Mouse (Mus musculus) lung, embryonic 14.5 days (tissue): ENCODE measurements around the gene Mfrp. TPM values are rescaled to one million over a fixed set of nuclear protein-coding genes. Genes with fewer than 3 reads are reported as not detected.

ENCODE experiments used
- ATAC-seq: fragments of 200-750 bp; cut with Nextera tagmentation; 2 replicates; pipeline ENCODE4 v1.8.0; 2017; ENCODE audit warnings: mild to moderate bottlenecking, moderate TSS enrichment, moderate library complexity; ENCODE audit not compliant: insufficient read depth
- DNase-seq: peaks from one replicate; pipeline ENCODE4 v3.0.0-alpha.2; 2015
- H3K27ac ChIP-seq: fragments of 300-500 bp; sonication (generic); 2 replicates; pipeline ENCODE4 v1.5.1; 2014; ENCODE audit warnings: low read depth, mild to moderate bottlenecking, moderate library complexity
- H3K27me3 ChIP-seq: fragments of 300-500 bp; sonication (generic); 2 replicates; pipeline ENCODE4 v1.6.1; 2014; ENCODE audit warnings: low read length, control low read depth; ENCODE audit not compliant: insufficient read depth
- H3K36me3 ChIP-seq: fragments of 300-500 bp; sonication (generic); 2 replicates; pipeline ENCODE4 v1.6.1; 2014; ENCODE audit warnings: control low read depth; ENCODE audit not compliant: insufficient read depth
- H3K4me1 ChIP-seq: fragments of 300-500 bp; sonication (generic); 2 replicates; pipeline ENCODE4 v1.6.1; 2014; ENCODE audit warnings: antibody characterized with exemption, control low read depth; ENCODE audit not compliant: insufficient read depth
- H3K4me2 ChIP-seq: fragments of 300-500 bp; sonication (generic); 2 replicates; pipeline ENCODE4 v1.6.1; 2014; ENCODE audit warnings: mild to moderate bottlenecking
- H3K4me3 ChIP-seq: fragments of 300-500 bp; sonication (generic); 2 replicates; pipeline ENCODE4 v1.5.1; 2014; ENCODE audit warnings: low read depth, low read length
- H3K9ac ChIP-seq: fragments of 300-500 bp; sonication (generic); 2 replicates; pipeline ENCODE4 v1.6.1; 2014
- H3K9me3 ChIP-seq: fragments of 300-500 bp; sonication (generic); 2 replicates; pipeline ENCODE4 v1.6.1; 2016; ENCODE audit warnings: low read depth, low read length, control low read depth
- CTCF ChIP-seq: IDR thresholded peaks from 2 replicates; pipeline ENCODE4 v1.5.1; 2016; ENCODE audit warnings: antibody characterized with exemption, low read depth
- WGBS: fragments of 180-500 bp; shearing (Covaris S2); extraction: QIAGEN DNeasy Blood & Tissue Kit; methylation state at CpG from one replicate; pipeline ENCODE4 v1.1.7; 2014; 5-methylcytosine and 5-hydroxymethylcytosine counted together
- polyA plus RNA-seq: library from polyadenylated mRNA; unstranded; fragments of >200 nt; fragmentation: Nextera tagmentation; extraction: Ambion mirVana; gene quantifications from 2 replicates; pipeline ENCODE4 v1.2.1, GENCODE M21; 2014

Gene Mfrp
- polyA plus RNA-seq, 1 experiment from 2014 or later, result 0.07 TPM

- DNase-seq (peak; percentile 56), ATAC-seq (peak; percentile 22; the same call in 1 of the 2 replicates)
- TF ChIP-seq CTCF, result no peak
- Histone ChIP-seq H3K4me1 (peaks cover 13% of the 10 kb centered on the region), H3K36me3 (peaks cover 37% of the 10 kb centered on the region), H3K27me3 (peaks cover 8% of the 10 kb centered on the region), H3K9me3 (no peaks in the 10 kb centered on the region), H3K9ac (peak overlapping the region; percentile 68), H3K4me3 (peak overlapping the region; percentile 61), H3K4me2 (peak overlapping the region; percentile 89), H3K27ac (peak overlapping the region; percentile 81)
- WGBS, result 31% methylated on average over 7 of the region's 7 CpGs
These were observed 34.3 kb downstream of the Mfrp start for GRCm38 (mm10) chr9:44135731-44136411.

GRCm38 (mm10) chr9:44137846-44138245, 36.3 kb downstream of the Mfrp start:
- peaks cover 55% of the 10 kb centered on the region for H3K36me3 ChIP-seq
- no peak overlapping the region for H3K4me3 ChIP-seq
- no peak overlapping the region for H3K4me2 ChIP-seq
- DNase-seq, result no peak
- H3K27ac ChIP-seq, result no peak overlapping the region
- H3K4me1 ChIP-seq, result peaks cover 13% of the 10 kb centered on the region
- 22% methylated on average over 4 of the region's 4 CpGs for WGBS
- TF ChIP-seq CTCF, result no peak
- no peaks in the 10 kb centered on the region for H3K9me3 ChIP-seq
- no peak overlapping the region for H3K9ac ChIP-seq
- no peak for ATAC-seq
- H3K27me3 ChIP-seq, result peaks cover 8% of the 10 kb centered on the region

- no peak for ATAC-seq
- TF ChIP-seq CTCF, result no peak
- Histone ChIP-seq H3K27ac (no peak overlapping the region), H3K36me3 (peaks cover 80% of the 10 kb centered on the region), H3K27me3 (no peaks in the 10 kb centered on the region), H3K9ac (no peak overlapping the region; the same call in 1 of the 2 replicates), H3K4me1 (no peaks in the 10 kb centered on the region), H3K9me3 (no peaks in the 10 kb centered on the region), H3K4me2 (no peak overlapping the region), H3K4me3 (no peak overlapping the region)
- DNase-seq, result no peak
- 65% methylated on average over 5 of the region's 5 CpGs for WGBS
These were observed 40.4 kb downstream of the Mfrp start for GRCm38 (mm10) chr9:44141951-44142350.

GRCm38 (mm10) chr9:44143421-44143820, 41.9 kb downstream of the Mfrp start:
- Histone ChIP-seq H3K9ac (no peak overlapping the region), H3K9me3 (no peaks in the 10 kb centered on the region), H3K27ac (no peak overlapping the region), H3K27me3 (no peaks in the 10 kb centered on the region), H3K4me1 (no peaks in the 10 kb centered on the region), H3K4me2 (no peak overlapping the region), H3K36me3 (peaks cover 82% of the 10 kb centered on the region), H3K4me3 (no peak overlapping the region)
- WGBS, result 83% methylated on average over 5 of the region's 5 CpGs
- ATAC-seq (no peak), DNase-seq (no peak)
- no peak for TF ChIP-seq CTCF

- H3K27ac ChIP-seq, result no peak overlapping the region
- H3K4me2 ChIP-seq, result no peak overlapping the region
- no peaks in the 10 kb centered on the region for H3K4me1 ChIP-seq
- DNase-seq (peak; percentile 50), ATAC-seq (peak; percentile 52; the same call in 1 of the 2 replicates)
- H3K9me3 ChIP-seq, result no peaks in the 10 kb centered on the region
- no peak overlapping the region for H3K9ac ChIP-seq
- 38% methylated on average over 7 of the region's 8 CpGs for WGBS
- no peak overlapping the region for H3K4me3 ChIP-seq
- peaks cover 82% of the 10 kb centered on the region for H3K36me3 ChIP-seq
- TF ChIP-seq CTCF, result peak; percentile 15
- H3K27me3 ChIP-seq, result no peaks in the 10 kb centered on the region
These were observed 42.6 kb downstream of the Mfrp start for GRCm38 (mm10) chr9:44144023-44144717.

GRCm38 (mm10) chr9:44144718-44145060, 43.2 kb downstream of the Mfrp start:
- peaks cover 82% of the 10 kb centered on the region for H3K36me3 ChIP-seq
- H3K4me2 ChIP-seq, result no peak overlapping the region
- no peaks in the 10 kb centered on the region for H3K27me3 ChIP-seq
- no peak overlapping the region for H3K4me3 ChIP-seq
- DNase-seq, result no peak
- no peak overlapping the region for H3K9ac ChIP-seq
- H3K4me1 ChIP-seq, result no peaks in the 10 kb centered on the region
- H3K9me3 ChIP-seq, result no peaks in the 10 kb centered on the region
- H3K27ac ChIP-seq, result no peak overlapping the region; the same call in 1 of the 2 replicates
- ATAC-seq, result no peak
- no peak for TF ChIP-seq CTCF

- 48% methylated on average over 3 of the region's 3 CpGs for WGBS
- H3K36me3 ChIP-seq, result peaks cover 74% of the 10 kb centered on the region
These were observed 45.8 kb downstream of the Mfrp start for GRCm38 (mm10) chr9:44147290-44147689.

More at GRCm38 (mm10) chr9:44147290-44147689, 45.8 kb downstream of the Mfrp start:
- TF ChIP-seq CTCF, result peak; percentile 51
- peak; percentile 39 for DNase-seq
- no peaks in the 10 kb centered on the region for H3K4me1 ChIP-seq
- ATAC-seq, result no peak
- no peaks in the 10 kb centered on the region for H3K27me3 ChIP-seq
- no peaks in the 10 kb centered on the region for H3K9me3 ChIP-seq
- no peak overlapping the region for H3K27ac ChIP-seq
- no peak overlapping the region for H3K9ac ChIP-seq
- H3K4me3 ChIP-seq, result no peak overlapping the region
- H3K4me2 ChIP-seq, result no peak overlapping the region

Other genes with a start within 250 kb of the Mfrp start
- gene Thy1, start 58.3 kb upstream of the Mfrp start, polyA plus RNA-seq, result 0.46 and 0.70 TPM in 2 replicates
- gene Usp2, start 34.7 kb upstream of the Mfrp start, polyA plus RNA-seq, result 7.5 and 8.8 TPM in 2 replicates
- 4.7 and 5.0 TPM in 2 replicates for gene C1qtnf5, start 5.5 kb downstream of the Mfrp start, polyA plus RNA-seq
- gene Gm49380, start 11.8 kb downstream of the Mfrp start, polyA plus RNA-seq, result 0.08 and 0.32 TPM in 2 replicates
- gene Rnf26, start 11.8 kb downstream of the Mfrp start, polyA plus RNA-seq, result 85.6 and 89.2 TPM in 2 replicates
- gene Mcam, start 32.7 kb downstream of the Mfrp start, polyA plus RNA-seq, result 84.9 and 87.7 TPM in 2 replicates
- gene Cbl, start 132.3 kb downstream of the Mfrp start, polyA plus RNA-seq, result 20.9 and 21.9 TPM in 2 replicates
- gene Ccdc153, start 138.9 kb downstream of the Mfrp start, polyA plus RNA-seq, result not detected in 2 replicates
- gene Pdzd3, start 149.7 kb downstream of the Mfrp start, polyA plus RNA-seq, result 0.11 and 0.13 TPM in 2 replicates
- 9.2 and 9.6 TPM in 2 replicates for gene Nlrx1, start 166.9 kb downstream of the Mfrp start, polyA plus RNA-seq
- gene Abcg4, start 186.9 kb downstream of the Mfrp start, polyA plus RNA-seq, result 2.4 and 2.7 TPM in 2 replicates
- gene Hinfp, start 203.9 kb downstream of the Mfrp start, polyA plus RNA-seq, result 19.1 and 20.1 TPM in 2 replicates
- gene C2cd2l, start 218.6 kb downstream of the Mfrp start, polyA plus RNA-seq, result 6.7 and 8.6 TPM in 2 replicates
- gene Dpagt1, start 224.3 kb downstream of the Mfrp start, polyA plus RNA-seq, result 41.0 and 43.4 TPM in 2 replicates
- 391 and 419 TPM in 2 replicates for gene H2afx, start 233.0 kb downstream of the Mfrp start, polyA plus RNA-seq
- 128 and 131 TPM in 2 replicates for gene Hmbs, start 242.5 kb downstream of the Mfrp start, polyA plus RNA-seq